Mouse (Mus musculus) limb, embryonic 11.5 days (tissue): ENCODE measurements around the gene Lce3f. TPM values are rescaled to one million over a fixed set of nuclear protein-coding genes. Genes with fewer than 3 reads are reported as not detected.

ENCODE experiments used
- ATAC-seq: fragments of 200-750 bp; cut with Nextera tagmentation; 2 replicates; pipeline ENCODE4 v1.8.0; 2017; ENCODE audit warnings: low read depth; ENCODE audit not compliant: insufficient number of reproducible peaks, low FRiP score, low TSS enrichment
- DNase-seq: peaks from one replicate; pipeline ENCODE4 v3.0.0-alpha.2; 2015; ENCODE audit warnings: low spot score
- H3K27ac ChIP-seq: fragments of 300-500 bp; sonication (generic); replicated peaks from 2 replicates; pipeline ENCODE4 v1.5.1; 2014; ENCODE audit warnings: low read depth, mild to moderate bottlenecking, low read length
- H3K27me3 ChIP-seq: fragments of 300-500 bp; sonication (generic); 2 replicates; pipeline ENCODE4 v1.6.1; 2014; ENCODE audit warnings: mild to moderate bottlenecking, low read length, mixed read lengths; ENCODE audit not compliant: control insufficient read depth, insufficient read depth
- H3K36me3 ChIP-seq: fragments of 300-500 bp; sonication (generic); 2 replicates; pipeline ENCODE4 v1.6.1; 2014; ENCODE audit warnings: mild to moderate bottlenecking, low read length, moderate library complexity, mixed read lengths; ENCODE audit not compliant: control insufficient read depth, insufficient read depth
- H3K4me1 ChIP-seq: fragments of 300-500 bp; sonication (generic); 2 replicates; pipeline ENCODE4 v1.6.1; 2014; ENCODE audit warnings: low read length, mixed read lengths; ENCODE audit not compliant: control insufficient read depth, insufficient read depth
- H3K4me2 ChIP-seq: fragments of 300-500 bp; sonication (generic); 2 replicates; pipeline ENCODE4 v1.6.1; 2014; ENCODE audit warnings: low read depth, mild to moderate bottlenecking, moderate library complexity; ENCODE audit not compliant: severe bottlenecking
- H3K4me3 ChIP-seq: fragments of 300-500 bp; sonication (generic); 2 replicates; pipeline ENCODE4 v1.5.1; 2014; ENCODE audit warnings: low read depth, low read length
- H3K9ac ChIP-seq: fragments of 300-500 bp; sonication (generic); 2 replicates; pipeline ENCODE4 v1.6.1; 2014; ENCODE audit warnings: mild to moderate bottlenecking, low read length
- H3K9me3 ChIP-seq: fragments of 300-500 bp; sonication (generic); 2 replicates; pipeline ENCODE4 v1.6.1; 2016; ENCODE audit warnings: low read length; ENCODE audit not compliant: control insufficient read depth
- WGBS: fragments of 180-500 bp; shearing (Covaris S2); extraction: QIAGEN DNeasy Blood & Tissue Kit; methylation state at CpG from one replicate; pipeline ENCODE4 v1.1.7; 2014; 5-methylcytosine and 5-hydroxymethylcytosine counted together
- polyA plus RNA-seq: library from polyadenylated mRNA; unstranded; fragments of >200 nt; fragmentation: Nextera tagmentation; extraction: Ambion mirVana; gene quantifications from 2 replicates; pipeline ENCODE4 v1.2.1, GENCODE M21; 2014

Lce3f gene
- polyA plus RNA-seq, 1 experiment from 2014 or later = not detected

DNA sequence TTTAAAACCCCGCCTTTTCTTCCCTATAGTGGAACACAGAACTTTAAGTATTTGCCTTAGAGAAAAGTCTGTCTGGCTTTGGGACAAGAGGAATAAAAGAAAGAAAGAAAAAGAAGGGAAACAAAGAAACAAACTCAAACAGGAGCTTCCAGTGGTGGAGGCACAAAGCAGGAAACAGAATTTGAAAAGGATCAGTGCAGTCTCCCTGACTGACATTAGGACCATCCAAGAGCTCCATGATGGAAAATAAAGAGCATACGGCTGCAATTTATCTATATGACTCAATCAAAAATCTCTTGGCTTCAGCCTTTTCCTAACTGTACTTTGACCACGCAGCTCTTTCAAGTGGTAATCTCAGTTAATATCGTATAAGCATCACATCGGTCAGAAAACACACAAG lies 22.8 kb downstream of the Lce3f start:
- no peak for DNase-seq
- H3K9me3 ChIP-seq = no peaks in the 10 kb centered on the region
- no peak for ATAC-seq
- no peaks in the 10 kb centered on the region for H3K36me3 ChIP-seq
- peak overlapping the region; percentile 65 for H3K9ac ChIP-seq
- 37% methylated on average over 5 of the region's 5 CpGs for WGBS
- H3K4me3 ChIP-seq = peak overlapping the region; percentile 32
- H3K27me3 ChIP-seq = no peaks in the 10 kb centered on the region
- no peaks in the 10 kb centered on the region for H3K4me1 ChIP-seq
- peak overlapping the region; percentile 54 for H3K4me2 ChIP-seq
- H3K27ac ChIP-seq = no peak overlapping the region

DNA sequence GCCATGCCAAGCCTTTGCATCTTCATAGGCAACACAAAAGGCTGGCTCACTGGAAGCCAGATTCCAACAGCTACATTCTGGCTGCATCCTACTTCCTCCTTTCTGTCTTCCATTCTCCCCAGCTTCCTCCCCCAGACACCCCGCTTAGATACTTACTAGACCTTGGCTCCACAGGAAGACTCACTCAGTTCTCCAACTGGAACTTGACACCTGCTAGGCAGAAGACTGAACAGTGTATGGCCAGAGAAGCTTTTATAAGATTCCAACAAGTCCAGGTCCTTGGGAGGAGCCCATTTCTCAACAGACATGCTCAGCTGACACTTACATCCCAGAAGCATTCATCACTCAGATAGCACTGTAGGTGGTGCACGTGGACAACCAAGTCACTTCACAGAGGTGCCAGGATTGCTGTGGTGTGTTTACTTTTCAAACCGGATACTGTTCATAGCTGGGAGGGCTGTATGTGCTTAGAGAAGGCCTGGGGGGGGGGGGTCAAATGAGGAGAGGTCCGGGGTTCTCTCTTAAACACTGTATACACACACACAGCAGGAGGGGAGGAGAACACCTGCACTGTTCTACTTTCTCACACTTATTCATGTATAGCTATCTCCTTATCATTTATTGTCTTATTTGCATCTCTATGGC lies 23.6 kb downstream of the Lce3f start, which contains the start of gene Crct1:
Gene Crct1, minus strand, starts transcription at position 228 of the 645 bp plus-strand sequence.
- Histone ChIP-seq H3K9ac (peak within 1 kb of the TSS; percentile 65), H3K4me1 (no peaks in the 10 kb centered on the region), H3K36me3 (no peaks in the 10 kb centered on the region), H3K4me2 (peak within 1 kb of the TSS; percentile 54), H3K27me3 (no peaks in the 10 kb centered on the region), H3K4me3 (peak within 1 kb of the TSS; percentile 32), H3K9me3 (no peaks in the 10 kb centered on the region), H3K27ac (0 out of 2 replicates have a peak within 1 kb of the TSS, but pooled peaks have one; percentile 10)
- 53% methylated on average over 4 of the region's 4 CpGs for WGBS
- ATAC-seq (no peak), DNase-seq (no peak)

DNA sequence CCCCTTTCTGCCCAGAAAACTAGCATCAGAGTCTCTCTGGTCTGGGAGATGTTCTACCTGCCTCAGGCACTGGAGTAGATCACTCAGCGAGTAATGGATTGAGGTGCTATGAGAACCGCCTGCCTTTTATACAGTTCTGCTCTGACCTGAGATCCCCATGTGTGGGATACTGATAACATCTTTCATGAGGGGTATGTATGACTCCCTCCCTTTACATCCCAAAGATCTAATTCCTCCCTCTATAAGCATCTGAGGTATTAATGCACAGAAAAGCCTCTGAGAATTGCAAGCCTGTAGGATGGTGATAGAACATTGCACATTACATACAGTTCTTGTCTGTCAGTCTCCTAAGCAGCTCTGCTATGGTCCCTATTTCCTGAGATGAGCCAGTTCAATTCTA lies 26.9 kb downstream of the Lce3f start, which contains the start of gene Lce1m:
Gene Lce1m, minus strand, starts transcription at position 101 of the 400 bp plus-strand sequence.
- ATAC-seq = no peak
- no peaks in the 10 kb centered on the region for H3K36me3 ChIP-seq
- no peaks in the 10 kb centered on the region for H3K27me3 ChIP-seq
- no peak within 1 kb of the TSS for H3K4me3 ChIP-seq
- WGBS = 87% methylated on average over 2 of the region's 2 CpGs
- no peak within 1 kb of the TSS for H3K27ac ChIP-seq
- H3K9me3 ChIP-seq = no peaks in the 10 kb centered on the region
- no peak for DNase-seq
- H3K4me1 ChIP-seq = no peaks in the 10 kb centered on the region
- H3K4me2 ChIP-seq = no peak within 1 kb of the TSS
- H3K9ac ChIP-seq = no peak within 1 kb of the TSS

DNA sequence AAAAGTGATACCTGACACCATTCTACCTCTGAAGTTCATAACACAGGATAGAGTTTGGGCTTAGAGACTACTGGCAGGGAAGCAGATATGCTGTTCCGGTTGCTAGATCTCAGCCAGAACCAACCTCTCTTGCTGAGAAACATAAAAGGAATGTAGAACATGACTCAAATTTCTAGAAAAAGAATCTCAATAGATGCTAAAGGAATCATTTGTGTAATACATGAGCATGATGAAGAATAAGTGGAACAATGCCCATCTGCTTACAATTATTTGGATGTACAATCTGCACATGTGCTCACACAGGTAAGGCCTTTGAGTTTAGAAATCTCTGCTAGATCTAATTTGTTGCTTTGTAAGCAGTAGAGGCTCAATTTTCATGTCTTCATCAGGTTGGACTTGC lies 29.1 kb downstream of the Lce3f start:
- Histone ChIP-seq H3K9ac (no peak overlapping the region), H3K4me1 (no peaks in the 10 kb centered on the region), H3K36me3 (no peaks in the 10 kb centered on the region), H3K27me3 (no peaks in the 10 kb centered on the region), H3K4me3 (no peak overlapping the region), H3K4me2 (no peak overlapping the region), H3K9me3 (no peaks in the 10 kb centered on the region), H3K27ac (no peak overlapping the region)
- no peak for ATAC-seq
- no peak for DNase-seq
- WGBS = 91% methylated on average over 1 of the region's 1 CpGs

DNA sequence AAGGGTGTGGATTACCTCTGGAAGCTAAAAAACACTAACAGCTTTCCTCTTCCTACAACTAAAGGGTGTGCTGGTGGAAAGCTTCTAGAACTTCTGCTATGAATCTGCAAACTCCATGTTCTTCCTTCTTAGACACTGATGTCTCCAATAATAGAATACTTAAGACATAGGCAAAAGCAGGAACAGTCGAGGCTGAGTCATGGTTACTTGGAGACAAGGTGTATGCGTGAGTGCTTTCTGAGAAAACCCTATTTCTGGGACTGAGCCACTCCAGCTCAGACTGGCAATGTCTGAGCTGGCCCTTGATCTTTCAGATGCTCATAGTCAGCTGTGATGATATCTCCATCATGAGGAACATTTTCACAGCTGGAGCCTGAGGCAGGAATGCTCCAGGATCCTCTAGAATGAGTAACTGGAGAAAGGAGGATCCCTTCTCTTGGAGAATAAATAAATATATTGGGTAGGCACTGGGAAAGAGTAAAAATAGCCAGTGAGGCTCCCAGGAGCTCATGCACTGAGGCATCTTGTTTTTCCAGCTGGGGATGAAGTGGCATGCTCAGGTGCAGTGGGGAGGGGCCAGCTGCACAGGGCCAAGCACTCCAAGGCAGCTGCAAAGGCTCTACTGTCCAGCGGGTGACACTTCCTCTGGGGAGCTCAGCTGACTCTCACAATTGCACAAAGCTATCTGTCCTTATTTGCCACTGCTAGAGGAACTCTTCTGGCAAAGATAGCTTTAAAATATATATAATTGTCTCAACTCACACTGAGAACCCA lies 31.6 kb downstream of the Lce3f start:
- no peaks in the 10 kb centered on the region for H3K27me3 ChIP-seq
- WGBS = 77% methylated on average over 3 of the region's 3 CpGs
- ATAC-seq (no peak), DNase-seq (no peak)
- no peaks in the 10 kb centered on the region for H3K36me3 ChIP-seq
- no peak overlapping the region for H3K4me3 ChIP-seq
- no peaks in the 10 kb centered on the region for H3K9me3 ChIP-seq
- H3K4me1 ChIP-seq = no peaks in the 10 kb centered on the region
- no peak overlapping the region for H3K9ac ChIP-seq
- H3K4me2 ChIP-seq = no peak overlapping the region
- H3K27ac ChIP-seq = no peak overlapping the region

DNA sequence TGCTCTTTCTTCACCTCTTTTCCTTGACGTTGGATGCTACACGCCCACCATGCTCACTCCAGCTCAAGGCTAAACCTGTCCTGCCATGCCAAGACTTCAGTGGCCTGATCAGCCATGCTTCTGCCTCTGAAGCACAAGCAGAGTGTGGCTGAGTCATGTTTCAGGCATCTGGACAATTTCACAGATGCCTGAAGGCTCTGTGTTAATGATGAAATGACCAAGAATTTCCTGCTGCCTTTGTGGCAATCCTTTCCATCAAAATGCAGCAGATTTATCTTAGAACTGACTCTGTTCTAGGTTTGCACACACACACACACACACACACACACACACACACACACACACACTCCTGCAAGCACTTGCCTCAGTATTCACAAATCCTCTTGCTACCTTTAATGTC lies 33.5 kb downstream of the Lce3f start:
- H3K4me3 ChIP-seq = no peak overlapping the region
- no peaks in the 10 kb centered on the region for H3K9me3 ChIP-seq
- no peak overlapping the region for H3K4me2 ChIP-seq
- no peak for DNase-seq
- WGBS = 79% methylated on average over 2 of the region's 2 CpGs
- H3K27ac ChIP-seq = no peak overlapping the region
- H3K4me1 ChIP-seq = no peaks in the 10 kb centered on the region
- H3K36me3 ChIP-seq = no peaks in the 10 kb centered on the region
- ATAC-seq = no peak
- H3K9ac ChIP-seq = no peak overlapping the region
- no peaks in the 10 kb centered on the region for H3K27me3 ChIP-seq

DNA sequence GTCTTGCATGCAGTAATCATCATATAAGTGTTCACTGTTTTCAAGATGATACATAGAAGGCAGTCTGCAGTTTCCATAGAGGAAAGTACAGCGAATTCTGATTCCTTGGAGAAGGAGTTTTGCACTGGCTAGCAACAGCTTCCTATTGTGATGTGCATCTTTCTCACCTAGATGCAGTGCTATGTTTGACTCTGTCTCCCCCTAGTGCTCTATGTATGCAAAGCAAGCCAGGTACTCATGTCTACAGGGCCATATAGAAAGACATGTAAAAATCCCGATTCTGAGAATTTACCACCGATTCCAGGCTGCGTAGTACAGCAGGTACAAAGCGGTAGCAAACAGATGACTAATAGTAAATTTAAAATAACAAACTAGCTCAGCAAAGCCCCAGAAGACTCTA lies 39.4 kb downstream of the Lce3f start:
- H3K4me1 ChIP-seq = no peaks in the 10 kb centered on the region
- no peaks in the 10 kb centered on the region for H3K27me3 ChIP-seq
- no peak overlapping the region for H3K27ac ChIP-seq
- no peak overlapping the region for H3K4me2 ChIP-seq
- H3K9ac ChIP-seq = no peak overlapping the region
- WGBS = 68% methylated on average over 5 of the region's 5 CpGs
- no peaks in the 10 kb centered on the region for H3K36me3 ChIP-seq
- H3K4me3 ChIP-seq = no peak overlapping the region
- ATAC-seq (peak; percentile 60; the same call in 1 of the 2 replicates), DNase-seq (peak; percentile 50)
- H3K9me3 ChIP-seq = no peaks in the 10 kb centered on the region
